Mouse (Mus musculus) Muller cell, postnatal 12 days (primary cell): ENCODE measurements at regions not wholly inside any gene's neighbourhood (a gene's known extent, or its start where the extent isn't known, plus 50 kb on each side); places are given as distances from the start of the nearest gene placed in this dataset.
A peak's percentile ranks its signal among the peaks of the same experiment; 100 is the strongest.
"Not testable (repeated sequence)": the region's sequence is repeated elsewhere in the genome, so short reads cannot be mapped to it uniquely, and the experiment has no call there.

Experiments
- DNase-seq: peaks from one replicate; pipeline ENCODE4 v3.0.0-alpha.2; 2015; ENCODE audit errors: inconsistent ontology term

DNA sequence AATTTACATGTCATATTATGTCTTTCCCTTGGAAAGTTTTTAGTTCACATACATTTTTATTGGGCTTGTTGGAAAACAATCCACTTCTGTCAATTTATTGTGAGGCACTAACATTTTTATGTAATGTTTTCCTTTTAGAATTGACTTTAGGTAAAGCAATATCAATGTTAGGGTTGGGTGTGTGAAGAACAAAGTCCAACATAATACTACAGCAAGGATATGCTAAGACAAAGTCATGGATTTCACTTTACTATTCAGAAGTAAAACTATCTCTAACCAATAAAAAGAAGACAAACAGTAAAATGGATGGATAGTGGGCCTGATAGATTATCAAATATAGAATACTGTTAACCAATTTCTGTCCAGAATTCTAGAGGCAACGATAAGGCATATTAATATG, 208.4 kb downstream of the Amd2 start:
- DNase-seq, result no peak

DNA sequence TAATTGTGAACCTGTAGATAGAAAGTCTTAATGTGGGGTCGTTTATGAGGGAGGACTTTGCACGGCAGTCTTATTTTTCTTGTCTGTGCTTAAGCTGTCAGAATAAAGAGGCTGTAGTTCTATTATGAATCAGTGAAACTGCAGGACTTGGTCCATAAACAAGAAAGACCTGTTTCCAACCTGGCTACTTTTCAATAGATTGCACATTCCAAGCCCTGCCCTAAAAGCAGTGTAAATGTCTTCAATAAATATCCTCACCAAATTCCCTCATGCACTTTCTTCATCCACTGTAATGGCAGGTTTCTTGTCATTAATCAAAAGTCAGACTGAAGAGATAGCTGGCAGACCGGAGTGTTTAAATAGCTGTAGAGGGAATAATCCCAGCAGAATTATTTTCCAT, 209.1 kb downstream of the Amd2 start:
- no peak for DNase-seq

DNA sequence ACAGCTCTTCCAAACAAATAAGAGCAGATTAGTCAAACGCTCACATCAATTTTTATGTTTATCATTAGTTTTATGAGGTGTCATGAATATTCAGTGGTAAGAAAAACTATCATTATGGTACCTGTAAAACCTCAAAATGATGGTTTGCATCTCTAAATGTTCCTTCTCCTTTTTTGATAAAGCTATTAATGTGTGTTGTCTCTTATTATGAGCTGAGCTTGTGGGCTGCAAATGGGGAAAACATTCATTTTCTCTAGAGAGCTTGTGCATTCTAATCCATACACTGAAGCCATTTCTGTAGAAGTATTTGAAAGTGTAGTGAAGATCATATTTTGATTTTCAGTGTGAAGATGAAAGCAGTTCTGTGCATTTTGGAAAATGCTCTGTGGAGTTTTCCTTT, 209.6 kb downstream of the Amd2 start:
- DNase-seq, result no peak

GRCm38 (mm10) chr10:35478786-35479185, 232.9 kb downstream of the Amd2 start:
- DNase-seq, result not testable (repeated sequence)

GRCm38 (mm10) chr10:35446471-35446870, 265.2 kb downstream of the Amd2 start:
- no peak for DNase-seq

DNA sequence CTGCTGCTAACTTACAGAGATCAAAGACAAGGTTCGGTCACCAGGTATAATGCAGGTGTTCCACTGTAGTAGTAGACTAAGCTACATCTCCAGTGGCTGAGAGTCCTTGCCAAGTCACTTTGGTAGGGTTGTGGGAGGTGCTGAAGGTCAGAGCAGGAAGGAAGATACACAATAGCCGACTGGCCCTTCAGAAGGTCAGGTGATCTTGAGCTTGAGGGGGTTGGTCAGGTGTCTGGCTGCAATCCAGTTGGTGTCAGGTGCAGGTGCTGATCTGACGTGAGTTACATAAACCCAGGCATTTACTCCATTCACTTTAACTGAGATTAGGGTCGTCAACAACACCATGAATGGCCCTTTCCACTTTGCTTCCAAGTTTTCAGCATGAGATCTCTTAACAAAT, 266.8 kb downstream of the Amd2 start:
- DNase-seq, result no peak

- DNase-seq, result peak; percentile 8
Measured at GRCm38 (mm10) chr10:35443911-35444310, 267.8 kb downstream of the Amd2 start.
